Mouse (Mus musculus) G1E (cell line): Measurements from ENCODE around the gene Klhl41.
"Not testable (repeated sequence)": the region's sequence is repeated elsewhere in the genome, so short reads cannot be mapped to it uniquely, and the experiment has no call there.

Experiments used
- CTCF ChIP-seq: IDR thresholded peaks from 2 replicates; pipeline ENCODE4 v1.5.1; 2012; ENCODE audit warnings: low read depth, low read length, inconsistent platforms, mixed read lengths
- GATA1 ChIP-seq: IDR thresholded peaks from 2 replicates; pipeline ENCODE4 v1.6.1; 2012; ENCODE audit warnings: borderline replicate concordance, low read length, inconsistent platforms, mixed read lengths

DNA sequence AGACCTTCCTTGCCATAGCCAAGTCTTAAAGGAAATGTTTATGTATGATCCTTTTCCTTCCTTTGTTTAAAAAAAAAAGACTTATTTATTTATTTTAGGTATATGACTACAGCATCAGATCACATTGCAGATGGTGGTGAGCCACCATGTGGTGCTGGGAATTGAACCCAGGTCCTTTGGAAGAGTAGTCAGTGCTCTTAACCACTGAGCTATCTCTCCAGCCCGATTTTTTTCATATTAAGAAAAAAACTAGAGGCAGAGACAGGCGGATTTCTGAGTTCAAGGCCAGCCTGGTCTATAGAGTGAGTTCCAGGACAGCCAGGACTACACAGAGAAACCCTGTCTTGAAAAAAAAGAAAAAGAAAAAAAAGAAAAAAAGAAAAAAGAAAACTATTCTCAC, 7.3 kb downstream of the Klhl41 start:
- not testable (repeated sequence) for TF ChIP-seq CTCF, GATA1
